Mouse (Mus musculus): ENCODE measurements at regions not wholly inside any gene's neighbourhood (a gene's known extent, or its start where the extent isn't known, plus 50 kb on each side); places are given as distances from the start of the nearest gene placed in this dataset.

- TF ChIP-seq CTCF (IDR thresholded peaks at IDR 0.05; ENCODE audit: insufficient read depth, low read length): no peak
- TF ChIP-seq POLR2A (IDR thresholded peaks at IDR 0.05; ENCODE audit: borderline replicate concordance, extremely low read depth, low read depth, low read length): no peak
Observed at GRCm38 (mm10) chr1:81525821-81526220, 449.1 kb downstream of the Nyap2 start.
